Mouse (Mus musculus) liver, adult 2 months (tissue): ENCODE measurements at regions not wholly inside any gene's neighbourhood (a gene's known extent, or its start where the extent isn't known, plus 50 kb on each side); places are given as distances from the start of the nearest gene placed in this dataset.

Experiments used
- CTCF ChIP-seq: fragments of 200-500 bp; IDR thresholded peaks from 2 replicates; pipeline ENCODE4 v1.5.1; 2011; ENCODE audit warnings: low read depth, low read length, control low read depth
- POLR2A ChIP-seq: fragments of 200-500 bp; IDR thresholded peaks from 2 replicates; pipeline ENCODE4 v1.6.1; 2011; ENCODE audit warnings: low read length, control low read depth; ENCODE audit not compliant: insufficient read depth; ENCODE audit errors: extremely low read depth

DNA sequence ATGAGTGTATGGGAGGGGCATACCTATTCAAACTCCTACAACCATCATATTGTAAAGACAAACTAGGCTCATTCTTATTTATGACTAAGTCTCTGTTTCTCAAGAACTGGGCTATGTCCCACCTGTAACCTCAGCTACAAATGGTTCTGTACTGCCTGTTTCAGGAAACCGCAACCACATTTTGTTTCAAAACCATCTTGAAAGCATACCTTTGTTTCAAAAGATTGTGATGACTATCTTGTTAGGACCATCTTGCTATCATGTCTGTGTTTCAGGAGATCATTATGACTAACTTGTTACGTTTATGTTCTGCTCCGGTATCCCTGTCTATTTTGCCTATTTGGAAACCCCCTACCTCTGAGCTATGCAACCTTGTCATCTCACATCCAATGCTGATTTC is 340.2 kb upstream of the Cblb start:
- TF ChIP-seq POLR2A (no peak), CTCF (no peak)
